Mouse (Mus musculus) neural tube, embryonic 15.5 days (tissue): ENCODE results near the gene Ctxn1. TPM values are rescaled to one million over a fixed set of nuclear protein-coding genes. Genes with fewer than 3 reads are reported as not detected.
"Not testable (repeated sequence)": the region's sequence is repeated elsewhere in the genome, so short reads cannot be mapped to it uniquely, and the experiment has no call there.

Experiments used
- ATAC-seq: fragments of 200-750 bp; cut with Nextera tagmentation; 2 replicates; pipeline ENCODE4 v1.8.0; 2017; ENCODE audit warnings: mild to moderate bottlenecking, moderate TSS enrichment, moderate library complexity; ENCODE audit not compliant: low FRiP score
- H3K27ac ChIP-seq: fragments of 300-500 bp; sonication (generic); replicated peaks from 2 replicates; pipeline ENCODE4 v1.5.1; 2015; ENCODE audit warnings: mild to moderate bottlenecking, inconsistent platforms
- H3K27me3 ChIP-seq: fragments of 300-500 bp; sonication (generic); replicated peaks from 2 replicates; pipeline ENCODE4 v1.6.1; 2015; ENCODE audit warnings: inconsistent platforms
- H3K36me3 ChIP-seq: fragments of 300-500 bp; sonication (generic); 2 replicates; pipeline ENCODE4 v1.6.1; 2015; ENCODE audit warnings: inconsistent platforms
- H3K4me1 ChIP-seq: fragments of 300-500 bp; sonication (generic); 2 replicates; pipeline ENCODE4 v1.6.1; 2015; ENCODE audit warnings: inconsistent platforms
- H3K4me2 ChIP-seq: fragments of 300-500 bp; sonication (generic); 2 replicates; pipeline ENCODE4 v1.6.1; 2015; ENCODE audit warnings: inconsistent platforms, mild to moderate bottlenecking, moderate library complexity
- H3K4me3 ChIP-seq: fragments of 300-500 bp; sonication (generic); replicated peaks from 2 replicates; pipeline ENCODE4 v1.5.1; 2015; ENCODE audit warnings: mild to moderate bottlenecking, inconsistent platforms
- H3K9ac ChIP-seq: fragments of 300-500 bp; sonication (generic); replicated peaks from 2 replicates; pipeline ENCODE4 v1.6.1; 2015; ENCODE audit warnings: mild to moderate bottlenecking, inconsistent platforms
- H3K9me3 ChIP-seq: fragments of 300-500 bp; sonication (generic); replicated peaks from 2 replicates; pipeline ENCODE4 v1.6.1; 2016; ENCODE audit warnings: inconsistent platforms
- WGBS: fragments of 180-500 bp; shearing (Covaris S2); methylation state at CpG from one replicate; pipeline ENCODE4 v1.1.7; 2015; ENCODE audit warnings: mixed read lengths; 5-methylcytosine and 5-hydroxymethylcytosine counted together
- polyA plus RNA-seq: library from polyadenylated mRNA; unstranded; fragments of >200 nt; fragmentation: Nextera tagmentation; extraction: Ambion mirVana; gene quantifications from 2 replicates; pipeline ENCODE4 v1.2.1, GENCODE M21; 2015

Gene Ctxn1
- polyA plus RNA-seq, 1 experiment from 2014 or later = 269 TPM

DNA sequence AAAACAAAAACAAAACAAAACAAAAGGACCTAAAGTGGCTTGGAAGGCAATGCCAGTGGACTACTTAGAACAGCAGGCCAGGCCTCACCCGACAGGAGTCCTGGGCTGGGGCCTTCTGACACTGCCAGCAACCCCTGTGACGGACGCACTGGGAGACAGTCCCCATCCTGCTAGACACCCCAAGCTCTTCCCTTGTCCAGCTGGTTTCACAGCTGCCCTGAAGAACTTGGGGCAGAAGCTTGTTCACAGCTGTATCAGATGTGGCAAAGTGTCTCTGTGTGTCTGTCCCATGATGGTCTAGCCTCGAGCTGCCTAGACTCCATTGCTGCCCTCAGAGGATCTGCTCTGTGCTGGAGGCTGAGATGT is 714 bp upstream of the Ctxn1 start:
- Histone ChIP-seq H3K36me3 (peaks cover 66% of the 10 kb centered on the region), H3K4me1 (peaks cover 40% of the 10 kb centered on the region), H3K27ac (peak overlapping the region; percentile 93), H3K9me3 (no peaks in the 10 kb centered on the region), H3K4me2 (peak overlapping the region; percentile 76), H3K9ac (peak overlapping the region; percentile 87), H3K27me3 (no peaks in the 10 kb centered on the region), H3K4me3 (no peak overlapping the region)
- 85% methylated on average over 4 of the region's 4 CpGs for WGBS
- no peak for ATAC-seq

DNA sequence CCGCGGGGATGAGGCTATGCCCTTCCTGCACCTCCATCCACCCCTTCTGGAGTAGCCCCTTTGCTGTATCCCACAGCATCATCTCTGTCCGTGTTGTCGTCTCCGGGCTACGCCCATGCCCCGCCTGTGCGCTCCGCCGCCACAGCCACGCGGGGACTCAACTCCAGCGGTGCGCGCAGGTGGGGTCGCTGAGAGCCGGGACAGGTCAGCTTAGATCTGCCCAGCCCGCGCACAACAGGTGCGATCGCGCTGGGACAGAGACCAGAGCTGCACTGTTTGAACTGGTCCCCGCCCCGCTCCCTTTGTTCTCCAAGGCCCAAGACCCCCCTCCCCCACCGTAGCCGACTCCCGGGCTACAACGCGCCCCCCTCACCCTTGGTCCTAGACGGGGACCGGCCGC is 396 bp downstream of the Ctxn1 start:
- H3K9ac ChIP-seq = peak overlapping the region; percentile 87
- peaks cover 60% of the 10 kb centered on the region for H3K36me3 ChIP-seq
- H3K27me3 ChIP-seq = no peaks in the 10 kb centered on the region
- peak; percentile 75 for ATAC-seq
- peaks cover 51% of the 10 kb centered on the region for H3K4me1 ChIP-seq
- H3K4me3 ChIP-seq = peak overlapping the region; percentile 90
- no peaks in the 10 kb centered on the region for H3K9me3 ChIP-seq
- H3K27ac ChIP-seq = peak overlapping the region; percentile 93
- WGBS = 0% methylated on average over 32 of the region's 32 CpGs
- peak overlapping the region; percentile 76 for H3K4me2 ChIP-seq

- Histone ChIP-seq H3K27ac (peak overlapping the region; percentile 93), H3K4me3 (peak overlapping the region; percentile 90), H3K4me1 (peaks cover 54% of the 10 kb centered on the region), H3K4me2 (peak overlapping the region; percentile 76), H3K9me3 (no peaks in the 10 kb centered on the region), H3K9ac (peak overlapping the region; percentile 87), H3K36me3 (peaks cover 55% of the 10 kb centered on the region), H3K27me3 (no peaks in the 10 kb centered on the region)
- ATAC-seq = peak; percentile 57
- 2% methylated on average over 35 of the region's 35 CpGs for WGBS
Observed at GRCm38 (mm10) chr8:4258233-4258632, 841 bp downstream of the Ctxn1 start.

- Histone ChIP-seq H3K36me3 (peaks cover 47% of the 10 kb centered on the region), H3K9ac (peak overlapping the region; percentile 87)
- no peak for ATAC-seq
Observed at GRCm38 (mm10) chr8:4257350-4257749, 1.7 kb downstream of the Ctxn1 start.

DNA sequence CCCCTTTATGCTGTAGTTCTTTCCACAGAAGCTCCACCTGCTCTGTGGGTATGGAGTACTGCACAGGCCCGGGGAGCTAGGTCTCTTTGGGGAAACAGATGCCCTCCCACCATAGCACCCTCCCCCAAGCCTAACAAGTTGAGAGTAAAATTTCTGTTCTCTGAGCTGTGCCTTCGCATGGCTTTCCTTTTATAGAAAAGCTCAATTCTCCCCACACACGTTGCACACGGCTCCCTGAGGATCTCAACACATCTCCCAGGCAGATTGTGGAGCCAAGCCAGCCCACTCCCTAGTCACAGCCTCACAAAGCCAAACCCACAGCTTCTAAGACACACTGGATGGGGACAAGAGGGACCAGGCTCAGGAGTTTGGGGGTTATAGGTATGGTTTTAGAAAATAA is 2.2 kb downstream of the Ctxn1 start:
- Histone ChIP-seq H3K4me2 (peak overlapping the region; percentile 76), H3K9me3 (no peaks in the 10 kb centered on the region), H3K27ac (peak overlapping the region; percentile 93), H3K9ac (peak overlapping the region; percentile 87), H3K4me3 (peak overlapping the region; percentile 90), H3K4me1 (peaks cover 60% of the 10 kb centered on the region), H3K27me3 (no peaks in the 10 kb centered on the region), H3K36me3 (peaks cover 42% of the 10 kb centered on the region)
- no peak for ATAC-seq
- WGBS = 46% methylated on average over 4 of the region's 4 CpGs

More at GRCm38 (mm10) chr8:4257350-4257749, 1.7 kb downstream of the Ctxn1 start:
- 58% methylated on average over 4 of the region's 4 CpGs for WGBS
- Histone ChIP-seq H3K4me1 (peaks cover 58% of the 10 kb centered on the region), H3K27ac (peak overlapping the region; percentile 93), H3K4me2 (peak overlapping the region; percentile 76), H3K4me3 (peak overlapping the region; percentile 90), H3K9me3 (no peaks in the 10 kb centered on the region), H3K27me3 (no peaks in the 10 kb centered on the region)

- H3K27ac ChIP-seq, H3K27me3 ChIP-seq, H3K4me3 ChIP-seq, H3K9ac ChIP-seq, ATAC-seq, H3K4me2 ChIP-seq, H3K9me3 ChIP-seq: not testable (repeated sequence)
- peaks cover 30% of the 10 kb centered on the region for H3K36me3 ChIP-seq
- WGBS = 87% methylated on average over 7 of the region's 7 CpGs
- H3K4me1 ChIP-seq = peaks cover 63% of the 10 kb centered on the region
Observed at GRCm38 (mm10) chr8:4255471-4255870, 3.6 kb downstream of the Ctxn1 start.

DNA sequence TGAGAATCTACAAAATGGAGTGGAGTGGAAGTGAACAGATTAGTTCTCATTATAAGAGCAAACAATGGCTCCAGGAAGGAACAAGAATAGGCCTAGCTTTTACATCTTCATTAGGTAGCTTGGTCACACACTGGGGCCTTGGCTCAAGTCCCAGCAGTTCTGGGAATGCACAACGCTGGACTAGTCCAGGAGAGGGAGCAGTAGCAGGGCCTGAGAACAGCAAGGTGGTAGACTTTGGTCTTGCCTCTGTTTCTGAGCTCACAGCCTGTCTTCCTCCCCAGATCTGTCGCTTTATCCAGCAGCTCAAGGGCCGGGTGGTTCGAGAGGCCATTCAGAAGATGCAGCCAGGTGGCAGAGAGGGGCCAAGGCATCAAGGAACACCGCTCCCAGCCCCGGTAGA is 5.1 kb downstream of the Ctxn1 start:
- H3K36me3 ChIP-seq = peaks cover 28% of the 10 kb centered on the region
- WGBS = 72% methylated on average over 6 of the region's 6 CpGs
- peak overlapping the region; percentile 85 for H3K4me2 ChIP-seq
- peak overlapping the region; percentile 97 for H3K4me3 ChIP-seq
- peak overlapping the region; percentile 98 for H3K27ac ChIP-seq
- no peaks in the 10 kb centered on the region for H3K27me3 ChIP-seq
- H3K9ac ChIP-seq = peak overlapping the region; percentile 99
- no peak for ATAC-seq
- peaks cover 57% of the 10 kb centered on the region for H3K4me1 ChIP-seq
- no peaks in the 10 kb centered on the region for H3K9me3 ChIP-seq

GRCm38 (mm10) chr8:4252934-4253841 is 5.9 kb downstream of the Ctxn1 start, which contains the start of gene Snapc2:
TSS of gene Snapc2 (plus strand) at chr8:4253080.
- peak within 1 kb of the TSS; percentile 97 for H3K4me3 ChIP-seq
- peak; percentile 91 for ATAC-seq
- H3K36me3 ChIP-seq = peaks cover 34% of the 10 kb centered on the region
- under 1% methylated on average over 69 of the region's 69 CpGs for WGBS
- H3K4me2 ChIP-seq = peak within 1 kb of the TSS; percentile 85
- no peaks in the 10 kb centered on the region for H3K27me3 ChIP-seq
- peak within 1 kb of the TSS; percentile 99 for H3K9ac ChIP-seq
- no peaks in the 10 kb centered on the region for H3K9me3 ChIP-seq
- peaks cover 60% of the 10 kb centered on the region for H3K4me1 ChIP-seq
- H3K27ac ChIP-seq = peak within 1 kb of the TSS; percentile 98

- H3K27me3 ChIP-seq = no peaks in the 10 kb centered on the region
- H3K9ac ChIP-seq = peak overlapping the region; percentile 99
- H3K27ac ChIP-seq = peak overlapping the region; percentile 98
- H3K9me3 ChIP-seq = no peaks in the 10 kb centered on the region
- 47% methylated on average over 8 of the region's 8 CpGs for WGBS
- H3K36me3 ChIP-seq = peaks cover 43% of the 10 kb centered on the region
- H3K4me1 ChIP-seq = peaks cover 51% of the 10 kb centered on the region
- H3K4me3 ChIP-seq = peak overlapping the region; percentile 97
- no peak for ATAC-seq
- peak overlapping the region; percentile 85 for H3K4me2 ChIP-seq
Observed at GRCm38 (mm10) chr8:4252116-4252760, 6.8 kb downstream of the Ctxn1 start.

DNA sequence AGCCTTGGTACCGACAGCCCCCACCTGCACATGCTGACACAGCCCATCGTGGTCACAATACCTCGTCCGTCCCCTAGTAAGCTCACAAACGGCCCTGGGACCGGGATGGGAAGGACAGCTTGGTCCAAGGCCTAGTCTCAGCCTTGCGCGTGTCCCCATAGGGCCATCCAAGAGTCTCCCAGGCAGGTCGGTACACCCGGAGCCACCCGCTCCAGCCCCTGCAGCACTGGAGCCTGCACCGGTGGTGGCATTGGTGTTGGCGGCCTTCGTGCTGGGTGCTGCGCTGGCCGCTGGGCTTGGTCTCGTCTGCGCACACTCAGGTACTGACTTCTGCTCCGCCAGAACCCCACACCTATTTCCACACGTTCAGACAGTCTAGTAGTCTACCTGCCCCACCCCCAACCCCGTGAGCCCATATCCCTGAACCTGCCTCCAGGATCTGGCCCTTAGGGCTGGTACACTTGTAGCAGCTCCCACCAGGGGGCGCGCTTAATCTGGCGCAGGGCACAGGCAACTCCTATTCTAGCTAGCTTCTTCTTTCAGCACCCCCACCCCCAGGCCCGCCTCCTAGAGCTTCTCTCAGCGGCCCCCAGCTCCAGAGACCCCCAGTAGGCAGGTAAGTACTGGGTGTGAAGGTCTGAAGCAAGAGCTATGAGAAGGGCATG is 8.6 kb downstream of the Ctxn1 start:
- H3K36me3 ChIP-seq = peaks cover 50% of the 10 kb centered on the region
- H3K4me3 ChIP-seq = no peak overlapping the region
- H3K9ac ChIP-seq = no peak overlapping the region
- H3K27ac ChIP-seq = no peak overlapping the region
- no peak for ATAC-seq
- no peak overlapping the region for H3K4me2 ChIP-seq
- peaks cover 36% of the 10 kb centered on the region for H3K4me1 ChIP-seq
- WGBS = 32% methylated on average over 26 of the region's 26 CpGs
- H3K27me3 ChIP-seq = no peaks in the 10 kb centered on the region
- H3K9me3 ChIP-seq = no peaks in the 10 kb centered on the region

DNA sequence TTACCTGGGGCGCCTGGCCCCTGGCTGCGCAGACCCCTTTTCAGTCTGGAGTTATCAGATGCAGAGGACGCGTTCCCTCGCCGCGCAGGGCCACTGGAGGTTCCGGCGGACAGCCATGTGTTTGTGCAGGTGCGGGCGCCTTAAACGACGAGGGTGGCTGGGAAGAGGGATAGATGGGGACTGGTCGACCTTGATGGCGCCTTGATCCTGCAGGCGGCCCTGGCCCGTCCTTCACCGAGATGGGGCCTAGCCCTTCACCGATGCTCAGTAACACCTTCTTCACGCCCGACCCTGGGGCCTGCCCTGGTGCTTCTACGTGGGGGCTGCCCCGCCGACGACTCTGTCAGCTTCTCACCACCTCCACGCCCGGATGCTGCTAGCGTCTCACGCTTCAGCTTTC is 9.9 kb downstream of the Ctxn1 start:
- Histone ChIP-seq H3K4me1 (peaks cover 26% of the 10 kb centered on the region), H3K9me3 (no peaks in the 10 kb centered on the region), H3K27me3 (no peaks in the 10 kb centered on the region), H3K9ac (no peak overlapping the region), H3K4me2 (no peak overlapping the region), H3K4me3 (no peak overlapping the region), H3K36me3 (peaks cover 51% of the 10 kb centered on the region), H3K27ac (no peak overlapping the region)
- WGBS = 21% methylated on average over 29 of the region's 29 CpGs
- ATAC-seq = no peak
